Mouse (Mus musculus) neural tube, embryonic 14.5 days (tissue): Measurements from ENCODE around the gene Hbb-bh2. TPM values are rescaled to one million over a fixed set of nuclear protein-coding genes. Genes with fewer than 3 reads are reported as not detected.
"Not testable (repeated sequence)": the region's sequence is repeated elsewhere in the genome, so short reads cannot be mapped to it uniquely, and the experiment has no call there.

Experiments used
- ATAC-seq: fragments of 200-750 bp; cut with Nextera tagmentation; 2 replicates; pipeline ENCODE4 v1.8.0; 2017; ENCODE audit warnings: low read depth, mild to moderate bottlenecking, moderate TSS enrichment, moderate library complexity
- H3K27ac ChIP-seq: fragments of 300-500 bp; sonication (generic); 2 replicates; pipeline ENCODE4 v1.5.1; 2014; ENCODE audit warnings: low read depth, mild to moderate bottlenecking, control low read depth, low read length, moderate library complexity, mixed read lengths
- H3K27me3 ChIP-seq: fragments of 300-500 bp; sonication (generic); 2 replicates; pipeline ENCODE4 v1.6.1; 2014; ENCODE audit warnings: low read length; ENCODE audit not compliant: control insufficient read depth, insufficient read depth
- H3K36me3 ChIP-seq: fragments of 300-500 bp; sonication (generic); 2 replicates; pipeline ENCODE4 v1.6.1; 2014; ENCODE audit warnings: low read length, mixed read lengths; ENCODE audit not compliant: control insufficient read depth, insufficient read depth
- H3K4me1 ChIP-seq: fragments of 300-500 bp; sonication (generic); 2 replicates; pipeline ENCODE4 v1.6.1; 2014; ENCODE audit warnings: low read length; ENCODE audit not compliant: control insufficient read depth, insufficient read depth
- H3K4me2 ChIP-seq: fragments of 300-500 bp; sonication (generic); 2 replicates; pipeline ENCODE4 v1.6.1; 2014; ENCODE audit warnings: mild to moderate bottlenecking, low read depth, low read length, control low read depth
- H3K4me3 ChIP-seq: fragments of 300-500 bp; sonication (generic); 2 replicates; pipeline ENCODE4 v1.5.1; 2014; ENCODE audit warnings: low read depth, low read length, control low read depth, mixed read lengths
- H3K9ac ChIP-seq: fragments of 300-500 bp; sonication (generic); replicated peaks from 2 replicates; pipeline ENCODE4 v1.6.1; 2014; ENCODE audit warnings: low read depth, mild to moderate bottlenecking, control low read depth, low read length, mixed read lengths
- H3K9me3 ChIP-seq: fragments of 300-500 bp; sonication (generic); 2 replicates; pipeline ENCODE4 v1.6.1; 2016; ENCODE audit warnings: low read length; ENCODE audit not compliant: control insufficient read depth
- WGBS: fragments of 180-500 bp; shearing (Covaris S2); extraction: QIAGEN DNeasy Blood & Tissue Kit; methylation state at CpG from one replicate; pipeline ENCODE4 v1.1.7; 2014; 5-methylcytosine and 5-hydroxymethylcytosine counted together
- polyA plus RNA-seq: library from polyadenylated mRNA; unstranded; fragments of >200 nt; fragmentation: Nextera tagmentation; extraction: Ambion mirVana; gene quantifications from 2 replicates; pipeline ENCODE4 v1.2.1, GENCODE M21; 2014

Hbb-bh2 gene
- polyA plus RNA-seq, 1 experiment from 2014 or later = not detected

GRCm38 (mm10) chr7:103808120-103808519, 32.2 kb downstream of the Hbb-bh2 start:
- not testable (repeated sequence) for H3K27me3 ChIP-seq, H3K9ac ChIP-seq, H3K4me2 ChIP-seq, H3K9me3 ChIP-seq, H3K27ac ChIP-seq, H3K4me3 ChIP-seq, H3K4me1 ChIP-seq, ATAC-seq, H3K36me3 ChIP-seq
- WGBS = 74% methylated on average over 2 of the region's 2 CpGs

DNA sequence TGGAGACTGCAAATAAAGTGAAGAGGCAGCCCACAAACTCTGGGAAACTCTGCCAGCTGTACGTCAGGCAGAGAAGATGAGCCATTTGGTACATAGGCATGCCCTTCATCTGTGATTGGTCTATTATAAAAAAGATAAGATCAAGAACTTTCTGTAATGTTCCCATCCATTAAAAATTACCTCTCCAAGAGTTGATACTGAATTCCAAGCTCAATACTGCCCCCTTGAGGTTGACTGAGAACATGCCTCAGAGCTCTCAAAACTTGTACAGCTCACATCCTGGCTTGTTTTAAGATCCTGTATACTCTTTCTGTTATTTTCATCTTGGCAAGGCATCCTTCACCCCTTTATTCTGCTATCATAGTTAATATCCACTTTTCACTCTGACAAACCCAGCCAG, 33.5 kb downstream of the Hbb-bh2 start:
- H3K4me2 ChIP-seq = no peak overlapping the region
- no peak overlapping the region for H3K27ac ChIP-seq
- H3K9ac ChIP-seq = no peak overlapping the region
- no peak overlapping the region for H3K4me3 ChIP-seq
- no peaks in the 10 kb centered on the region for H3K36me3 ChIP-seq
- no peaks in the 10 kb centered on the region for H3K4me1 ChIP-seq
- no peak for ATAC-seq
- H3K27me3 ChIP-seq = no peaks in the 10 kb centered on the region
- H3K9me3 ChIP-seq = no peaks in the 10 kb centered on the region
- 71% methylated on average over 1 of the region's 1 CpGs for WGBS

DNA sequence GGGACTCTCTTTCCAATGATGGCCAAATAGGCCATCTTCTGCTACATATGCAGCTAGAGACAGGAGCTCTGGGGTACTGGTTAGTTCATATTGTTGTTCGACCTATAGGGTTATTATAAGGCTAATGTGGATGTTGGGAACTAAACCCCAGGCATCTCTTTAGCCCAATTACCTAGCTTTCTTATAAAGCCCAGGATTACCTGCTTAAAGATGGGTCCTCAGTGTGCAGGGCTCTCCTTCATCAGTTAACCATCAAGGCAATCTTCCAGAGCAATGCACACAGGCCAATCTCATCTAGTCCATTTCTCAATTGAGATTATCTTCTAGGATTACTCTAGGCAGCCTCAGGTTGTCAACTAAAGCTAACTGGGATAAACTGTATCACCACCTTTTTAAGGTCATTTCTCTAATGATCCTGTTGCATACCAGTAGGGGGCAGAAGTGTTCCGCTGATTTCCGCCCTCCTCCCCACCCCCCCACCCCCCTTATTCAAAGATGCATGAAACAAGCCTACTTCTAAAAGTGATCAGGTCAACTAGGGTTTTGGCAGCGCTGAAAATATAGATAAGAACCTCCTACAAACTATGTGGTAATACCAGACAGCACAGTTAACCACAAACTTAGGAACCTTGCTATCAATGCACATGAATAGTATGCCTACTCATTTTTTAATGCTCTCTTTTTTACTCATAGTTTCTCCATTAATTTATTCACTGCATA, 47.5 kb downstream of the Hbb-bh2 start:
- no peaks in the 10 kb centered on the region for H3K27me3 ChIP-seq
- WGBS = 31% methylated on average over 4 of the region's 4 CpGs
- H3K4me3 ChIP-seq = no peak overlapping the region
- no peaks in the 10 kb centered on the region for H3K36me3 ChIP-seq
- H3K27ac ChIP-seq = no peak overlapping the region
- ATAC-seq = no peak
- H3K4me1 ChIP-seq = no peaks in the 10 kb centered on the region
- H3K4me2 ChIP-seq = no peak overlapping the region
- H3K9me3 ChIP-seq = no peaks in the 10 kb centered on the region
- H3K9ac ChIP-seq = no peak overlapping the region

- Histone ChIP-seq H3K27me3 (no peaks in the 10 kb centered on the region), H3K4me3 (no peak within 1 kb of the TSS), H3K4me1 (no peaks in the 10 kb centered on the region), H3K9me3 (no peaks in the 10 kb centered on the region), H3K4me2 (no peak within 1 kb of the TSS), H3K9ac (no peak within 1 kb of the TSS), H3K36me3 (no peaks in the 10 kb centered on the region), H3K27ac (no peak within 1 kb of the TSS)
- no peak for ATAC-seq
- 83% methylated on average over 3 of the region's 3 CpGs for WGBS
These were observed 48.6 kb downstream of the Hbb-bh2 start, which contains the start of gene Olfr67 for GRCm38 (mm10) chr7:103791721-103792120. Olfr67 (minus strand) TSS chr7:103791821.

Other genes starting within 250 kb of the Hbb-bh2 start
- gene Olfr619, start 239.9 kb downstream of the Hbb-bh2 start, polyA plus RNA-seq = not detected in 2 replicates
- not detected in 2 replicates for gene Olfr620, start 228.0 kb downstream of the Hbb-bh2 start, polyA plus RNA-seq
- gene Olfr622, start 197.8 kb downstream of the Hbb-bh2 start, polyA plus RNA-seq = not detected in 2 replicates
- gene Olfr623, start 176.8 kb downstream of the Hbb-bh2 start, polyA plus RNA-seq = not detected in 2 replicates
- gene Olfr624, start 169.3 kb downstream of the Hbb-bh2 start, polyA plus RNA-seq = not detected in 2 replicates
- not detected in 2 replicates for gene Olfr625-ps1, start 157.8 kb downstream of the Hbb-bh2 start, polyA plus RNA-seq
- not detected in 2 replicates for gene Olfr243, start 125.8 kb downstream of the Hbb-bh2 start, polyA plus RNA-seq
- gene Olfr628, start 110.1 kb downstream of the Hbb-bh2 start, polyA plus RNA-seq = not detected in 2 replicates
- not detected in 2 replicates for gene Olfr629, start 95.6 kb downstream of the Hbb-bh2 start, polyA plus RNA-seq
- not detected in 2 replicates for gene Olfr630, start 83.2 kb downstream of the Hbb-bh2 start, polyA plus RNA-seq
- not detected in 2 replicates for gene Olfr69, start 68.9 kb downstream of the Hbb-bh2 start, polyA plus RNA-seq
- gene Olfr68, start 60.8 kb downstream of the Hbb-bh2 start, polyA plus RNA-seq = not detected in 2 replicates
- gene Olfr67, start 48.7 kb downstream of the Hbb-bh2 start, polyA plus RNA-seq = not detected in 2 replicates
- gene Hbb-bt, start 26.5 kb downstream of the Hbb-bh2 start, polyA plus RNA-seq = 1,217 and 1,461 TPM in 2 replicates
- gene Hbb-bs, start 12.4 kb downstream of the Hbb-bh2 start, polyA plus RNA-seq = 2,922 and 4,105 TPM in 2 replicates
- gene Hbb-bh1, start 2.6 kb upstream of the Hbb-bh2 start, polyA plus RNA-seq = 1.5 and 5.1 TPM in 2 replicates
- 261 and 1,449 TPM in 2 replicates for gene Hbb-y, start 12.7 kb upstream of the Hbb-bh2 start, polyA plus RNA-seq
- gene Olfr66, start 45.7 kb upstream of the Hbb-bh2 start, polyA plus RNA-seq = not detected in 2 replicates
- gene Olfr64, start 54.0 kb upstream of the Hbb-bh2 start, polyA plus RNA-seq = not detected in 2 replicates
- gene Olfr65, start 63.0 kb upstream of the Hbb-bh2 start, polyA plus RNA-seq = not detected in 2 replicates
- not detected in 2 replicates for gene Olfr631, start 88.3 kb upstream of the Hbb-bh2 start, polyA plus RNA-seq
- gene Olfr632, start 93.8 kb upstream of the Hbb-bh2 start, polyA plus RNA-seq = not detected in 2 replicates
- not detected in 2 replicates for gene Olfr633, start 103.9 kb upstream of the Hbb-bh2 start, polyA plus RNA-seq
- gene Olfr635, start 130.6 kb upstream of the Hbb-bh2 start, polyA plus RNA-seq = 0.03 TPM in 1 of 2 replicates, not detected in the other
- gene Olfr638, start 158.2 kb upstream of the Hbb-bh2 start, polyA plus RNA-seq = not detected in 2 replicates
- gene Olfr639, start 176.8 kb upstream of the Hbb-bh2 start, polyA plus RNA-seq = 0.04 TPM in 1 of 2 replicates, not detected in the other
- not detected in 2 replicates for gene Olfr640, start 185.1 kb upstream of the Hbb-bh2 start, polyA plus RNA-seq
- not detected in 2 replicates for gene Olfr641, start 194.9 kb upstream of the Hbb-bh2 start, polyA plus RNA-seq
- gene Olfr642, start 212.1 kb upstream of the Hbb-bh2 start, polyA plus RNA-seq = not detected in 2 replicates
- not detected in 2 replicates for gene 4930516K23Rik, start 220.9 kb upstream of the Hbb-bh2 start, polyA plus RNA-seq
- gene Olfr644, start 231.3 kb upstream of the Hbb-bh2 start, polyA plus RNA-seq = not detected in 2 replicates
- gene Olfr645, start 244.9 kb upstream of the Hbb-bh2 start, polyA plus RNA-seq = not detected in 2 replicates